ENCODE assay signal across 9 mouse cellular contexts in genomic region chr1:126492206-126493071, GRCm38 (mm10).
DNase-seq lines count a peak whose midpoint lies in the region; ATAC-seq and TF ChIP-seq lines count a peak whose summit lies in the region.
"Had no signal": no experiment of that assay in that cellular context is flagged by ENCODE, and none has a peak within 500 bp of the region (broad histone marks: within the 10 kb centered on the region; RNA-seq: fewer than 3 reads in every experiment).

No protein-coding gene starts in this region.

- no peaks in the 10 kb centered on the region for H3K4me1 ChIP-seq in ES-Bruce4 (ENCODE audit: control insufficient read depth, insufficient read depth, low read length)
- H3K4me1 ChIP-seq in embryonic facial prominence, embryonic 15.5 days = peaks cover 10% of the 10 kb centered on the region
- H3K4me1 ChIP-seq in hindbrain, embryonic 12.5 days = peaks cover 24% of the 10 kb centered on the region
- H3K4me1 ChIP-seq in liver, embryonic 13.5 days (replicated peaks) = no peaks in the 10 kb centered on the region
- H3K4me1 ChIP-seq in olfactory bulb, adult 2 months (ENCODE audit: control insufficient read depth, insufficient read depth, low read length) = peaks cover 8% of the 10 kb centered on the region

- H3K27ac ChIP-seq in ES-Bruce4 (ENCODE audit: insufficient read depth, low read length) = no peak overlapping the region
- no peak overlapping the region for H3K27ac ChIP-seq in embryonic facial prominence, embryonic 15.5 days (replicated peaks)
- H3K27ac ChIP-seq in hindbrain, embryonic 12.5 days = peak overlapping the region; percentile 49
- H3K27ac ChIP-seq in liver, embryonic 13.5 days = no peak overlapping the region
- H3K27ac ChIP-seq in olfactory bulb, adult 2 months (ENCODE audit: insufficient read depth, low read depth, low read length) = no peak overlapping the region

- peak; percentile 2 for DNase-seq in cerebellum, adult 8-10 months
- DNase-seq in liver, embryonic 13.5 days = no peak
- DNase-seq in thymus, postnatal 25 days = no peak

- TF ChIP-seq POLR2A in ES-Bruce4 (IDR thresholded peaks at IDR 0.05; ENCODE audit: insufficient read depth, low read length) = no peak
- TF ChIP-seq POLR2A in olfactory bulb, adult 2 months (IDR thresholded peaks at IDR 0.05; ENCODE audit: insufficient read depth, low read depth, low read length) = no peak

- 4% methylated on average over 35 of the region's 35 CpGs for WGBS in embryonic facial prominence, embryonic 15.5 days
- WGBS in hindbrain, embryonic 12.5 days = 7% methylated on average over 35 of the region's 35 CpGs
- WGBS in liver, embryonic 13.5 days (ENCODE audit: insufficient replicate concordance) = 7% methylated on average over 35 of the region's 35 CpGs
- 8% methylated on average over 35 of the region's 35 CpGs for WGBS in olfactory bulb, adult 2 months

- peak overlapping the region; percentile 91 for H3K4me2 ChIP-seq in embryonic facial prominence, embryonic 15.5 days (replicated peaks)
- peak overlapping the region; percentile 72 for H3K4me2 ChIP-seq in hindbrain, embryonic 12.5 days (replicated peaks)
- H3K4me2 ChIP-seq in liver, embryonic 13.5 days = peak overlapping the region; percentile 56

- TF ChIP-seq CTCF in ES-Bruce4 (IDR thresholded peaks at IDR 0.05; ENCODE audit: low read depth, low read length) = no peak
- TF ChIP-seq CTCF in olfactory bulb, adult 2 months (IDR thresholded peaks at IDR 0.05; ENCODE audit: insufficient read depth, low read depth, low read length) = no peak

- no peaks in the 10 kb centered on the region; the same call in 1 of the 2 replicates for H3K27me3 ChIP-seq in ES-Bruce4 (ENCODE audit: control insufficient read depth, insufficient read depth, low read length, poor library complexity, severe bottlenecking)
- peaks cover 14% of the 10 kb centered on the region; the same call in 1 of the 2 replicates for H3K27me3 ChIP-seq in embryonic facial prominence, embryonic 15.5 days
- H3K27me3 ChIP-seq in hindbrain, embryonic 12.5 days = no peaks in the 10 kb centered on the region
- H3K27me3 ChIP-seq in liver, embryonic 13.5 days = peaks cover 10% of the 10 kb centered on the region

- no peak for TF ChIP-seq EP300 in ES-Bruce4 (IDR thresholded peaks at IDR 0.05; ENCODE audit: insufficient read depth, low read depth, low read length)

- peak overlapping the region; percentile 88 for H3K4me3 ChIP-seq in ES-Bruce4 (ENCODE audit: low read depth, low read length)
- H3K4me3 ChIP-seq in embryonic facial prominence, embryonic 15.5 days (replicated peaks) = peak overlapping the region; percentile 47
- peak overlapping the region; percentile 44 for H3K4me3 ChIP-seq in hindbrain, embryonic 12.5 days
- H3K4me3 ChIP-seq in liver, embryonic 13.5 days (replicated peaks) = peak overlapping the region; percentile 34
- H3K4me3 ChIP-seq in olfactory bulb, adult 2 months (ENCODE audit: insufficient read depth, low read depth, low read length) = peak overlapping the region; percentile 38
- H3K4me3 ChIP-seq: erythroblast, embryonic 14.5 days had no signal

- no peaks in the 10 kb centered on the region for H3K36me3 ChIP-seq in ES-Bruce4 (ENCODE audit: control insufficient read depth, insufficient read depth, low read length, poor library complexity, severe bottlenecking)
- no peaks in the 10 kb centered on the region for H3K36me3 ChIP-seq in embryonic facial prominence, embryonic 15.5 days
- H3K36me3 ChIP-seq in hindbrain, embryonic 12.5 days = no peaks in the 10 kb centered on the region
- no peaks in the 10 kb centered on the region for H3K36me3 ChIP-seq in liver, embryonic 13.5 days

- ATAC-seq in cerebellum, adult (ENCODE audit: insufficient number of reproducible peaks, low FRiP score, low TSS enrichment) = no peak
- 0 out of 2 replicates have a peak, but pooled peaks have one; percentile 48 for ATAC-seq in embryonic facial prominence, embryonic 15.5 days (ENCODE audit: insufficient number of reproducible peaks, low FRiP score, low TSS enrichment, low read depth)
- ATAC-seq in hindbrain, embryonic 12.5 days (ENCODE audit: low FRiP score) = peak; percentile 89
- no peak for ATAC-seq in liver, embryonic 13.5 days (ENCODE audit: low read depth)

- H3K9me3 ChIP-seq in ES-Bruce4 (replicated peaks; ENCODE audit: control insufficient read depth, insufficient read depth, low read length, poor library complexity, severe bottlenecking) = no peaks in the 10 kb centered on the region
- no peaks in the 10 kb centered on the region for H3K9me3 ChIP-seq in embryonic facial prominence, embryonic 15.5 days (replicated peaks)
- no peaks in the 10 kb centered on the region for H3K9me3 ChIP-seq in hindbrain, embryonic 12.5 days (replicated peaks)
- H3K9me3 ChIP-seq in liver, embryonic 13.5 days (replicated peaks) = no peaks in the 10 kb centered on the region

- no peak overlapping the region for H3K9ac ChIP-seq in ES-Bruce4 (ENCODE audit: low read depth, poor library complexity, severe bottlenecking)
- peak overlapping the region; percentile 31; the same call in 1 of the 2 replicates for H3K9ac ChIP-seq in embryonic facial prominence, embryonic 15.5 days
- H3K9ac ChIP-seq in hindbrain, embryonic 12.5 days = peak overlapping the region; percentile 61
- H3K9ac ChIP-seq in liver, embryonic 13.5 days = no peak overlapping the region

Comparison
In these comparisons a context has a peak if more than half of its experiments do, and no peak if none do; other contexts are left out.
1. ATAC-seq: peak in embryonic facial prominence, embryonic 15.5 days (single experiment) and hindbrain, embryonic 12.5 days (single experiment); none in cerebellum, adult (single experiment) and liver, embryonic 13.5 days (single experiment).
2. H3K4me3 ChIP-seq: peak in every context shown above with its lines; median percentile 88 in ES-Bruce4; 47 in embryonic facial prominence, embryonic 15.5 days; 44 in hindbrain, embryonic 12.5 days; 38 in olfactory bulb, adult 2 months; 34 in liver, embryonic 13.5 days.
3. H3K9ac ChIP-seq: peak in embryonic facial prominence, embryonic 15.5 days (single experiment) and hindbrain, embryonic 12.5 days (single experiment); none in ES-Bruce4 (single experiment) and liver, embryonic 13.5 days (single experiment).
4. Peak in every context shown above with its lines, with median percentiles within 50 percentile points of each other: H3K4me2 ChIP-seq.